Mouse (Mus musculus) limb, embryonic 14.5 days (tissue): Measurements from ENCODE around the gene Nacc1. TPM values are rescaled to one million over a fixed set of nuclear protein-coding genes. Genes with fewer than 3 reads are reported as not detected.

ENCODE experiments used
- ATAC-seq: fragments of 200-750 bp; cut with Nextera tagmentation; 2 replicates; pipeline ENCODE4 v1.8.0; 2017; ENCODE audit warnings: low read depth, moderate number of reproducible peaks, moderate TSS enrichment; ENCODE audit not compliant: low FRiP score
- DNase-seq: peaks from one replicate; pipeline ENCODE4 v3.0.0-alpha.2; 2015; ENCODE audit warnings: low spot score
- H3K27ac ChIP-seq: fragments of 300-500 bp; sonication (generic); replicated peaks from 2 replicates; pipeline ENCODE4 v1.5.1; 2014; ENCODE audit warnings: low read depth, mild to moderate bottlenecking, low read length, moderate library complexity, mixed read lengths
- H3K27me3 ChIP-seq: fragments of 300-500 bp; sonication (generic); 2 replicates; pipeline ENCODE4 v1.6.1; 2014; ENCODE audit warnings: low read length, mixed read lengths; ENCODE audit not compliant: control insufficient read depth, insufficient read depth
- H3K36me3 ChIP-seq: fragments of 300-500 bp; sonication (generic); 2 replicates; pipeline ENCODE4 v1.6.1; 2014; ENCODE audit warnings: mild to moderate bottlenecking, low read length, moderate library complexity, mixed read lengths; ENCODE audit not compliant: control insufficient read depth, insufficient read depth
- H3K4me1 ChIP-seq: fragments of 300-500 bp; sonication (generic); 2 replicates; pipeline ENCODE4 v1.6.1; 2014; ENCODE audit warnings: antibody characterized with exemption, low read length, mixed read lengths; ENCODE audit not compliant: control insufficient read depth, insufficient read depth
- H3K4me2 ChIP-seq: fragments of 300-500 bp; sonication (generic); replicated peaks from 2 replicates; pipeline ENCODE4 v1.6.1; 2014; ENCODE audit warnings: low read depth, mild to moderate bottlenecking, low read length, moderate library complexity; ENCODE audit not compliant: severe bottlenecking
- H3K4me3 ChIP-seq: fragments of 300-500 bp; sonication (generic); replicated peaks from 2 replicates; pipeline ENCODE4 v1.5.1; 2014; ENCODE audit warnings: low read length
- H3K9ac ChIP-seq: fragments of 300-500 bp; sonication (generic); 2 replicates; pipeline ENCODE4 v1.6.1; 2014; ENCODE audit warnings: mild to moderate bottlenecking, low read depth, low read length, moderate library complexity; ENCODE audit not compliant: severe bottlenecking
- H3K9me3 ChIP-seq: fragments of 300-500 bp; sonication (generic); 2 replicates; pipeline ENCODE4 v1.6.1; 2016; ENCODE audit warnings: low read length; ENCODE audit not compliant: control insufficient read depth
- POLR2A ChIP-seq: fragments of 200-500 bp; IDR thresholded peaks from 2 replicates; pipeline ENCODE4 v1.8.0; 2012; ENCODE audit warnings: inconsistent platforms, mild to moderate bottlenecking, moderate library complexity, borderline replicate concordance; ENCODE audit not compliant: insufficient read depth, insufficient read length; ENCODE audit errors: extremely low read depth
- WGBS: fragments of 180-500 bp; shearing (Covaris S2); extraction: QIAGEN DNeasy Blood & Tissue Kit; methylation state at CpG from one replicate; pipeline ENCODE4 v1.1.7; 2014; 5-methylcytosine and 5-hydroxymethylcytosine counted together
- polyA plus RNA-seq, 2 experiments: library from polyadenylated mRNA; depleted of rRNA in 1 of 2; stranded (reverse) in 1 of 2; unstranded in 1 of 2; fragments of >200 nt; fragmentation: Nextera tagmentation in 1 of 2; extraction: Ambion mirVana in 1 of 2; gene quantifications; 2 replicates each; pipeline versions ENCODE4 v1.2.1 to v1.2.3; 2012 to 2014

Gene Nacc1
- polyA plus RNA-seq, 2 experiments: 18.5 to 68.8 TPM

DNA sequence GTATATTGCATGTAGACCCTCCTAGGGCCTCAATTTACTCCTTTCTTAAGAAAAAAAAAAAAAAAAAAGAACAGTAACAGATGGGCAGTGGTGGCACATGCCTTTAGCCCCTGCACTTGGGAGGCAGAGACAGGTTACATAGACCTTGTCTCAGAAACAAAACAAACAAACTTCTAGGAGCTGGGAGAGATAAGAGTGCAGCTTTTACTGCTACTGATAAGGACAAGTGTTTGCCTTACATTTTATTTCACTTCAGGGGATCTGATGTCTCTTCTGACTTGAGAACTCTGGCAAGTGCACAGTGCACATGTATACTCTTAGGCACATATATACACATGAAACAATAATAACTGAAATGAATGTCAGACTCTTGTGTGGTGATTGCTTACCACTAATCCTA lies 30.5 kb downstream of the Nacc1 start:
- Histone ChIP-seq H3K4me1 (peaks cover 55% of the 10 kb centered on the region), H3K27me3 (no peaks in the 10 kb centered on the region), H3K4me2 (peak overlapping the region; percentile 75), H3K27ac (peak overlapping the region; percentile 97), H3K4me3 (0 out of 2 replicates have a peak overlapping the region, but pooled peaks have one; percentile 35), H3K9me3 (no peaks in the 10 kb centered on the region), H3K9ac (peak overlapping the region; percentile 57; the same call in 1 of the 2 replicates), H3K36me3 (no peaks in the 10 kb centered on the region)
- ATAC-seq (no peak), DNase-seq (no peak)
- no peak for TF ChIP-seq POLR2A

DNA sequence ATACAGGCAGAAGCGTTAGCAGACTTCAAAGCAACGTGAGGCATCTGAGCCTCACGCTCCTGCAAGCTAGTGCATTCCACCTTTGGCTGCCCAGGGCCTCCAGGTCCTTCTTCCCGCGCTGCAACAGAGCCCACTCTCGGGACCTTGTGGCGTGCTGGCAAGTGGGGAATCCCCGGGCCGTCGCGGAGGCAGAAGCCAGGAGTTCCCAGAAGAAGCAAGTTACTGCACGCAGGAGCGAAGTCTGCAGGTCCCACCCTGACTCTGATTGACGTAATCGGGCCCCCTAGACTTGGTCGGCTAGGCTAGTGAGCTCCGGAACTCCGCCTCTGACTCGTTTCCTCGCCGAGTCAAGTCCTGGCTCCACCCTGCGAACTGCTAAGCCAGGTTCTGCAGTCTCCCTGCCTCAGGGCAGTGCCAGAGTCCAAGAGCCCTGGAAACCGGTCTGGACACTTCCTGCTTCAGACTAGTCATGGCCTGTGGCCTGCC lies 31.0 kb downstream of the Nacc1 start:
- TF ChIP-seq POLR2A: no peak
- DNase-seq (peak; percentile 88), ATAC-seq (peak; percentile 63)
- Histone ChIP-seq H3K4me2 (peak overlapping the region; percentile 75), H3K9me3 (no peaks in the 10 kb centered on the region), H3K9ac (peak overlapping the region; percentile 57), H3K27ac (peak overlapping the region; percentile 97), H3K4me3 (peak overlapping the region; percentile 35), H3K27me3 (no peaks in the 10 kb centered on the region), H3K4me1 (peaks cover 55% of the 10 kb centered on the region), H3K36me3 (no peaks in the 10 kb centered on the region)
- 0% methylated on average over 23 of the region's 23 CpGs for WGBS

DNA sequence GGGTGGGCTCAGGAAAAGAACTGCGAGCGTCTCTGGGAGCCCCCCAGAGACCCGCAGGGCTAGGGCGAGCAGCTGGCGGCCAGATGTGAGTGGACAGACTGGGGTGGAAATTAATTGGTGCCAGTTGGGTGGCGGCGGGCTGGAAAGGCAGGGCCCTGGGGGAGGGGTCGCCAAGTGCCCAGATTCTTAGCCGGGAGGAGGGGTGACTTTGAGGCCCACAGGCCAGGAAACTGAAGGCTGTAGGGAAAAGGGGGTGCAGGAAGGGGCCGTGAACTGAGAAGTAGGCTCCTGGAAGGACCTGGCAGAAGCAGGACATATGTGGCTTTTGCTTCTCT lies 31.5 kb downstream of the Nacc1 start:
- Histone ChIP-seq H3K36me3 (no peaks in the 10 kb centered on the region), H3K4me2 (peak overlapping the region; percentile 75), H3K4me1 (peaks cover 55% of the 10 kb centered on the region), H3K9me3 (no peaks in the 10 kb centered on the region), H3K27ac (peak overlapping the region; percentile 97), H3K9ac (peak overlapping the region; percentile 57), H3K27me3 (no peaks in the 10 kb centered on the region), H3K4me3 (peak overlapping the region; percentile 35)
- 1% methylated on average over 10 of the region's 10 CpGs for WGBS
- no peak for TF ChIP-seq POLR2A
- ATAC-seq (peak; percentile 60), DNase-seq (peak; percentile 74)

DNA sequence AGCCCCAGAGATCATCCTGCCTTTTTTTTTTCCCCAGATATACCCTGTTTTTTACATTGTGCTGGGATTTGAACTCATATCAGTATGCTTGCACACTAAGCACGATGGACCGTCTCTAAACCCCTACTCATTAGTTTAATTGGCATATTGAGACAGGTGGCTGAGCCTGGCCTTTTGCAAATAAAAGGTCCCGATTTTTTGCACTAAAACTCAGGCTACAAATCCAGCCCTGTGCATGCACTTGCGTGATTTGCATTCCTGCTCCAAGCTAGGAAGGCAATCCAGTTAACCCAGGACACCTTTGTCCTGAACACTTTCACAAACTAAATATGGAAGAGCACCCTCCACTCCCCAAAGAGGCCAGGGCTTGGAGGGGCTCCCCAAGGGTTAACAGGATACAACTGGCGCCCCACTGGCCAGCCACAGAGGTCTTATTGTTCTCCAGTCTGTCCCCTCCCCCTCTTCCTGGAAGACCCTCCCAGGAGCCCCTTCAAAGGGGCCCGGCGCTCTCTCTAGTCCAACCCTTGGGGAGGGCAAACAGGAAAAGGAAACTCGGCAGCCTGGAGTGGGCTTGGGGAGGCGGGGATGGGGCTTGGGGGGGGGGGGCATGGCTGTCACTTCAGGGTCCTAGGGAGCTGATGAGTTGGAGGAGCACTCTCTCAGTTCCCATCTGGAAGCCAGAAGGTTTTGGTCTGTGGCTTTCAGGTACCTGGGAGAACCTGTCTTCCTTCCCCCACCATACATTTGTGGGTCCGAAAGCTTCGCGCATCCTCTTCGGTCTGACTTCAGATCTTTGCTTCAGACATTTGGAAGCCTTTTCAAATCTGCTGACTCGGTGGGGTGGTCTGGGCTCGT lies 32.1 kb downstream of the Nacc1 start:
- peak overlapping the region; percentile 35 for H3K4me3 ChIP-seq
- peak overlapping the region; percentile 57 for H3K9ac ChIP-seq
- H3K27me3 ChIP-seq: no peaks in the 10 kb centered on the region
- WGBS: 1% methylated on average over 14 of the region's 15 CpGs
- DNase-seq (peak; percentile 83), ATAC-seq (peak; percentile 50)
- H3K9me3 ChIP-seq: no peaks in the 10 kb centered on the region
- H3K4me1 ChIP-seq: peaks cover 50% of the 10 kb centered on the region
- no peaks in the 10 kb centered on the region for H3K36me3 ChIP-seq
- H3K27ac ChIP-seq: peak overlapping the region; percentile 97
- peak overlapping the region; percentile 75 for H3K4me2 ChIP-seq
- 0 out of 2 replicates have a peak, but pooled peaks have one; percentile 13 for TF ChIP-seq POLR2A

DNA sequence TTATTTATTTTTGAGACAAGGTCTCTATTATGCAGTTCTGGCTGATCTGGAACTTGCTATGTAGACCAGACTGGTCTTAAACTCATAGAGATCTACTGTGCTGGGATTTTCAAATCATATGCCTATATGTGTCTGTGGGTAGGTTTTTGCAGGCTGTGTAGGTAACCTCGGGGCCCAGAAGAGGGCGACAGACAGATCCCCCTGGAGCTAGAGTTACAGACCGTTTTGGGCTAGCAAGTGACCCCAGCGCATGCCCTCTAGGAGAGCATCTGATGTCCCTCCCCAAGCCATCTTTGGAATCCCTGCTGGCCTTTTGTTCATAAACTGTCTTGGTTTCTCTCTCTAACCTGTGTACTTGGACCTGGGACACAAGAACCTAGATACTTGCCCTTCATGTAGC lies 33.1 kb downstream of the Nacc1 start:
- no peak overlapping the region for H3K9ac ChIP-seq
- no peaks in the 10 kb centered on the region for H3K36me3 ChIP-seq
- 0 out of 2 replicates have a peak overlapping the region, but pooled peaks have one; percentile 75 for H3K4me2 ChIP-seq
- H3K4me1 ChIP-seq: peaks cover 42% of the 10 kb centered on the region
- no peaks in the 10 kb centered on the region for H3K9me3 ChIP-seq
- no peak for ATAC-seq
- H3K27me3 ChIP-seq: no peaks in the 10 kb centered on the region
- 28% methylated on average over 4 of the region's 4 CpGs for WGBS
- peak overlapping the region; percentile 97 for H3K27ac ChIP-seq
- no peak for TF ChIP-seq POLR2A
- H3K4me3 ChIP-seq: no peak overlapping the region
- no peak for DNase-seq
